Mouse (Mus musculus) cerebellum, postnatal 14 days (tissue): Measurements from ENCODE around the gene Grb10.

Experiments
- DNase-seq, 2 experiments: peaks; one replicate each; pipeline ENCODE4 v3.0.0; 2021; ENCODE audit warnings: mixed read lengths in 2 of 2

The Grb10 gene

DNA sequence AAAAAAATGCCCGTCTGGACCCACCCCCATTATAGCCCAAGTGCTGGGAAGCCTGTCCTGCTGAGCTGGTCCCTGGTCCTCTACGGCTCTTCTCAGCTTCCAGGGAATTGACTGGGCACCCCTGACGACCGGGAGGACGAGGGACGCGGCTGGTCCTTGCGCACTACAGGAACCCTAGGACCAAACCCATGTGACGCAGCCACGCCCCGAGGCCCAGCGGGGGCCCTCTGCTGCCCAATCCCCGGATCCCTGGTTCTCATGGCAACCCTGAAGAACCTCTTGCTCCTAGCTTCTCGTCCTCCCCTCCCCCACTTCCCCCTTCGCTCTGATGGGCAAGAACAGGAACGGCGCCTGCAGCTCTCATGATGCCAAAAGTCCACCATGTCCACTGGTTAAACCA lies 11.8 kb downstream of the Grb10 start:
- DNase-seq = peak; percentile 71 to 86

DNA sequence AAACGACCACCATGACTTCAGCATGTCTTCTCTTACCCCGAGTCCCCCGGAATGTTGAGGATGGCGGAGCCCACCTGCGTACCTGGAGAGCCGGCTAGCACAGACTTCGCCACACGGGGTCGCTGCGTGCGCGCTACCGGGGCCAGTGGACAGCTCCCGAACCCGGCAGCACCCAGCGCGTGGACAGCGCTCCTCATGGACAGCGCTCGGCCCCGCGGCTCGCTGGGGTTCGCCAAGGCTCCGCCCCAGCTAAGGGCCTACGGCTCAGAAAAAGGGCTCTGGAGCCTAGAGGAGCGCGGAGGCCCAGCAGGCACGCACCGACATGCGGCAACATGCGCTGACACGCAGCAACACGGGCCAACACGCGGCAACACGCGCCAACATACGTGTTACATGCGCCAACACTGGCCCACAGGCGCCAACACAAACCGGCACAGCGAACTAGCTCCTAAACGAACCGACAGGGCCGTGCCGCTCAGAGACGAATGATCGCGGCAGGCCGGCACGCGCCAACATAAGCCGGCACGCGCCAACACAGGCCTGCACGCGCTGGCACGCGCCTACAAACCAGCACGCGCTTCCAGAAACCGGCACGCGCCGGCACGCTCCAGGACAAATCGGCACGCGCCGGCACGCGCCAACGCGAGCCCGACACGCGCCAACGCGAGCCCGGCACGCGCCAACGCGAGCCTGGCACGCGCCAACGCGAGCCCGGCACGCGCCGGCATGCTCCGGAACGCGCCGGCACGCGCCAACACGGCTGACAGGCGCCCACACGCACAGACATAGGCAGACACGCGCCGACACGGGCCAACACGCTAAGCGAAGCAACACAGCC lies 12.5 kb downstream of the Grb10 start:
- DNase-seq = peak; percentile 92

- no peak for DNase-seq
Measured at GRCm38 (mm10) chr11:12025392-12025755, 13.1 kb downstream of the Grb10 start.

DNA sequence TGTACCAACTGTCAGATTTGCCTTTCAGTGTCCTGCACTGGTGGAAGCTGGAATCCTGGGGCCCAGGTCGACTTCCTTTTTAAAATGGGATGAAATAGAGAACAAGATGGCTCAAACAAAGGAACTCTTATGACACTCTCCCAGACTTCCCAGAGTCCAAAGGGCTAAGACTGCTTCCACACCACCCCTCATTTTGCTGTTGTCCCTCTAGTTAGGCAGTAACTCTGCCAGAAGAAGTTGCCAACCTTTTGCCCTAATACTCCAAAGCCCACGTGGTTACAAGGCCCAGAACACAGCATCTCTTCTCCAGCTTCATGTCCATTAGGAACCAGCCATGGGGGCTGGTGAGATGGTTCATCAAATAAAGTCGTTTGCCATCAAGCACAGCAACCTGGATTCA lies 15.4 kb downstream of the Grb10 start:
- DNase-seq = no peak

- DNase-seq = no peak
Measured at GRCm38 (mm10) chr11:12019651-12020050, 18.8 kb downstream of the Grb10 start.

- DNase-seq = no peak
Measured at GRCm38 (mm10) chr11:12018604-12019003, 19.9 kb downstream of the Grb10 start.

DNA sequence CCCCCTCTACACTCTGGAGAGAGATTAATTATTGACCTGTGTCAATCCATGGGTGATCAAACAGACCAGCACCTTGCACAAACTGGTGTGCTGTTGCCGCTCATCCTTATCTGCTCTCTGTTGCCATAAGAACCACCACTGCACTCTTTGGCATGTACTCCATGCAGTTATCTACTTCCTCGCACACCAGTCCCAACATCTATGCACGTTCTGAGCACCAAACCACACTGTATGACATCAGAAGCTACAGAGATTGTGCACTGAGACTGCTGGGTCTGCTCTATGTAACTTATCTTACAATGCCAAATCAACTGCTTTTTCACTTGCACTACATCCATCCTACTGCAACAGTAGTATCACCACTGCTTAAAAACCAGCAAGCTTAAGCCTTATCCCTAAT lies 28.4 kb downstream of the Grb10 start:
- no peak for DNase-seq

DNA sequence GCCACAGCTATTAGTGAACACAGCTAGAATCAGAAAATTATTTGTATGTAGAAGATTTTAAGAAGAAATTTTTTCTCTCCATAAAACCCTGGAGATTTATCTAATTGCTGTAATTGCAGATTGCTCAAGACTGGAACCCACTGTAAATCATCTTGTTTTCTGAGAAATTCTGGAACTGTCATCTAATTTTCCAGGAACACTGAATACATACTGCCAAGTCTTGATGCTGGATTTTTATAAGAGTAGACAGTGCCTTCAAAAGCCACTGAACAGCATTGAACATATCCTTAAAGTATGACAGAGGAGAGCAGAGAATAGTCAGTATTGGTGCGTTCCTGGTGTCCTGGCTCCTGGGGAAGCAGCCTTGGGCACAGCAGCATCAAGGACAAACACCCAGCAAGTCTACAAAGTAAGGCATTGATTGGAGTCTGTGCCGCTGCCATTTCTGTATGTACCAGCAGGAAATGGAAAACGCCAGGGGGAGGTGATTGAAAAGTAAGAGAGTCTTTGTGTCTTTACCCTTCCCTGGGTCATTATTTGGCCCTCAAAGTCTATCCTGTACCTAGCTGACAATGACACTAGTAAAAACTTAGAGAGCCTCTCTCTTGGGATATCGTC lies 38.1 kb downstream of the Grb10 start:
- no peak for DNase-seq

GRCm38 (mm10) chr11:11998881-11999280 lies 39.6 kb downstream of the Grb10 start:
- peak; percentile 19 to 29 for DNase-seq

DNA sequence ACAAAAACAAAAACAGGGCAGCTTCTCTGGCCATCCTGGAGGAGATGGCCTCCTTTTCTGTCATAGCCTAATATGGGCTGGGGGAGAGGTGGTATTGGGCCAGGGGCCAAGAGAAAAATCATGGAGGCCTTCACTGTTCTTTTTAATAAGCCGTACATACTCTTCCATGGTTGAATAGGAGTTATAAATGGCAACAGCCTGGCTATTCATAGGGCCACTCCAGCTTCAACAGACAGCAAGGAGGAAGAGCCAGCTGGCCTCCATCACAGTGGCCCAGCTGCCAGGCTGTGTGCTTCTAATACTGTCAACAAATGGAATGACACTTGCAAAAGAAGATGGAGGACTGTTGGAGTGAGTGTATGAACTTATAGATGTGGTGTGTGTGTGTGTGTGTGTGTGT lies 41.4 kb downstream of the Grb10 start:
- peak; percentile 16 to 19 for DNase-seq

DNA sequence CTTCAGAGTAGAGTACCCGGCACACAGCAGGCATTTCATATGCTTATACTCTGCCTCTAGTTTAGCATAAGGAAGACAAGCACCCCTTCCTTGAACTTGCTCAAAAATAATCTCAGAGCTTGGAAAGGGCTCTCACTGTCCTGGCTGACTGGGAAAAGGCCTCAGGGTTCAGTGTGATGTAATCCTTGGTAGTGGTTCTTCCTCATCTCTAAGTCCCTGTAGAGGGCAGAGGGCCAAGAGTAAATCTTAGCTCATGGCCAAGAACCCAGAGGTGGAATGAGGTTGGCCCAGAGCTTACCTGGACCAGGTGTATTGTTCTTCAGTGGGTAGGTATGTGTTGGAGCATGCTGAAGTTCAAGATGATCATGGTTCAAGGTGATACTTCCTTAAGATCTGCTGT lies 43.1 kb downstream of the Grb10 start:
- DNase-seq = no peak

- DNase-seq = no peak
Measured at GRCm38 (mm10) chr11:11993807-11994206, 44.7 kb downstream of the Grb10 start.

DNA sequence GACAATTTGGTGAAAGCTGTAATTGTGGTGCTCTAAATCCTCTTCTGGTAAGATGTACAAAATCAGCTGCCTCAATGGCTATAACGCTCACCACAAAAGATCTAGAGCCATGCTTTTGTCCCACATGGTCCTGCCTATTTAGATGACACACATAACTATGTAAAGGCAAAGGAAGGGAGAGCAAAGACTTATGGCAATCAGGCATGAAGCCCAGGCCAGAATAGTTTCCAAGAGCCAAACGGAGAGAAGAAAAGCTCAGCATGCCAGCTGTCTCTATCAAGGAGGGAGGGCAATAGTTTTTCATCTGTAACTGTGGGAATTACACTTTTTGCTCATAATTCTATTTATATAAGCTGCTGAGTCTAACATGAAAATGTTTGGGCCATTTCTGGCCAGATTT lies 45.3 kb downstream of the Grb10 start:
- DNase-seq = no peak

DNA sequence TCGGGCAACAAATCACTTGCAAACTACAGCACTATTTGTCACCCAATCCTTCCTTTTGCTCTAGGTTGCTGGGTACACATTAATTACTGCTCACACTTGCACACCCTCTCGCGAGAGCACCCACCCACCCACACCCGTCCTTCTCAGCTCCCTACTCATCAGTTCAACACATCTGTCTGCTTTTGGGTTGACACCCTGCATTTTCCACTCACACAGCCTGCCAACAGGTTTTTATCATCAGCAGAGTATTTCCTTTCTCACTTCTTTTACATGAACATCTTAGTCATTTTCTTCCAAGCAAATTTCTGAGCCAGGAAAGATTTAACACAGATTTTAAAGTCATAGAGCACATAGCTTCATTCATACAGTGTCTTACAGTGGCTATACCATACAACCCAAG lies 48.6 kb downstream of the Grb10 start:
- DNase-seq = no peak

DNA sequence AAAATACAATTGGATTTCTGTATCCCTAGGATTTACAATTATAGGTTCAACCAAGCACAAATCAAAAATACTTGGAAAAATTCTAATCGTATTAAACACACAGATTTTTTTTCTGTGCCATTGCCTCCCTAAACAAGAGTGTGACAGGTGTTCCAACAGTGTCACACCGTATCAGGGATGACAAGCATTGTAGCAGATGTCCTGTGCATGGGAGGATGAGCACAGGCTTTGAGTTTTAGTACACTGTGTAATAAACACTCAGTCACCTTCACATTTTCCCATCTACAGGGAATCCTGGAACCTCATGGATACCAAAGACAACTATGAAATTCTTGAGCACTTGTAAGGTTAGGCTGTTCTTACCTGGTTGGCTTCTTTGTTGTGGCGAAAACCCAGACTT lies 51.2 kb downstream of the Grb10 start:
- DNase-seq = peak in 1 of 2 experiments; percentile 25

- no peak for DNase-seq
Measured at GRCm38 (mm10) chr11:11978611-11979197, 59.8 kb downstream of the Grb10 start.

DNA sequence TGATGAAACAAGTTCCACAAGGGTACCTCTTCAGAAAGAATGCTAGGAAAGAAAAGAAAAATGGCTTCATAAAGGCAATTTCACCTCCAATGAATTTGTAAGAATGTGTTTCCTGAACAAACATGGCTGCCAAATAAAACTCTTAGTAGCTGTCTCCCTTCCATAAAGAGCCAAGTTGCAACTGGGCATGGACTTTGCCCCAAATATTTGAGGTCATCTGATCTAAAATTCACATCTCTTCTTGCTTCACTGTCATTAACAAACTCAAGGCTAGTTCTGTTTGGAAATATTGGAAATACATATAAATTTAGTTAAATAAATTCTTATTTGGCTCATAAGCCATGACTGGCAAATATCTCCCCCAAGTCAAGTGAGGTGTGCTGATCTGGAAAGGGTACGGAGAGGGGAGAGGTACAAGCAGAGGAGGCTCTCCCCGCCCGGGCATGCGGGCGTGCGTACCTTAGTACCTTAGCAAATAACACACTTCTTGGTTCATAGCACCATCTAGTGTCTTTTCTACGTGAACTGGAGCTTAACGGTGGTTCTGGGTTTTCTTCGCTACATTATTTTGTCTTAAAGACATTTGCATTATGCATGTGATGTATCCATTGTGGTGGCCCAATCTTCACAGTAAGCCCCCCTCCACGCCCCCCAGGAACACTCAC lies 63.8 kb downstream of the Grb10 start:
- peak; percentile 51 to 59 for DNase-seq

- DNase-seq = peak; percentile 78 to 86
Measured at GRCm38 (mm10) chr11:11973366-11974014, 65.0 kb downstream of the Grb10 start.

GRCm38 (mm10) chr11:11972401-11973110 lies 65.9 kb downstream of the Grb10 start:
- DNase-seq = no peak

- DNase-seq = no peak
Measured at GRCm38 (mm10) chr11:11970246-11970645, 68.2 kb downstream of the Grb10 start.

DNA sequence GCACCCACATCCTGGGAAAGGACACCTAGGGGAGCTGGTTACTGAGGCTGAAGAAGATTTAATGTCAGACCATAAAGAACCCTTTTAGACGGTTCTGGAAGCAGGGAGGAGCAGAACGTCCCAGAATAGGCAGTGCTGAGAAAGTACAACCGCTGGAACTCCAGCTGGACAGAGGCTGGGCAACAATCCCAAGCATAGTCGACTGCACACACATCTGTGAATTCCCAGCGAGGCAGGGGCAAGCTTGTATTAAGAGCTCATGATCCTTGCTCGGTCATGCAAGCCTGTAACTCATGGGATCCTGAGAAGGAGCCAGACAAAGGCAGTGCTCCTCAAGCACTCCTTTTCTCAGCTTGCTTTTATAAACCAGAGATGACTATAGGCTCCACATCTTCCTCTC lies 69.7 kb downstream of the Grb10 start:
- DNase-seq = no peak

DNA sequence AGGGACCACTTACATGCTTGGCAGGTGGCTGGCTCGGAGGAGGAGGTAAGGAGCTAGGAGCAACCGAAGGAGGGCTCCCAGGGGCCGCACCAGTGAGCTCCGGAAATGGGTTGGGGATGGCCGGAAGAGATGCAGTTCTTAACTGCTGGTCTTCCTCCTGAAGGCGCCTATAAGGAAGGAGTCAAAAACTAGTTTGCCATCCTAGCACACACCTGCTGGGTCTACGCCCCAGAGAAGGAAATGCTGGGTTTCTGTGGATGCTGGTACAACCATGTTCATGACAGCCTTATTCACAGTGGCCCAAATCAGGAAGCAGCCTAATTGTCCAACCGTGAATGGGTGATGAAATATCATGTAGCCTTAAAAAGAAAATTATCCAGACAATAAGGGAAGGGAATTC lies 71.0 kb downstream of the Grb10 start:
- DNase-seq = no peak
